Mouse (Mus musculus): ENCODE results near the gene Hspa4l. TPM values are rescaled to one million over a fixed set of nuclear protein-coding genes. Genes with fewer than 3 reads are reported as not detected.
"Not testable (repeated sequence)": the region's sequence is repeated elsewhere in the genome, so short reads cannot be mapped to it uniquely, and the experiment has no call there.

Gene Hspa4l
- total RNA-seq, 2 experiments from 2014 or later = 21.2 to 24.6 TPM

DNA sequence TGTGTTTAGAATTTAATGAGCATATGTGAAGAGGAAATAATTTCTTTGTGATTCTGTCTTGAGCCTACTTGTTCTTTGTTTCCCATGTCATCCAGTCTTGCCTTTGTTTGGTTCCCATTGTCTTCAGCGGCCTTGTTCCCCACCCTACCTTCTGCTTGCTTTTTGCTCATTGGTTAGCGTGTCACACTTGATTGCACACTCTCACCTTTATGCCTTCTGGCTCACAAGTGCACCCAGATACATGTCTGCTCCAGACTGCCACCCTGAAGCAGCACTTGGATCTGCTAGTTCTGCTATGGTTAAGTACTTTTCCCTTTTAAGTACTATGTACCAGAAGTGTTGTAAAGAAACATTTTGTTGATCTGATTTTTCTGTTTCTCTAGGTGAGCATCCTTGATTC, 65.6 kb downstream of the Hspa4l start:
- DNase-seq (ENCODE audit: low spot score in 2 of 2) = no peak

DNA sequence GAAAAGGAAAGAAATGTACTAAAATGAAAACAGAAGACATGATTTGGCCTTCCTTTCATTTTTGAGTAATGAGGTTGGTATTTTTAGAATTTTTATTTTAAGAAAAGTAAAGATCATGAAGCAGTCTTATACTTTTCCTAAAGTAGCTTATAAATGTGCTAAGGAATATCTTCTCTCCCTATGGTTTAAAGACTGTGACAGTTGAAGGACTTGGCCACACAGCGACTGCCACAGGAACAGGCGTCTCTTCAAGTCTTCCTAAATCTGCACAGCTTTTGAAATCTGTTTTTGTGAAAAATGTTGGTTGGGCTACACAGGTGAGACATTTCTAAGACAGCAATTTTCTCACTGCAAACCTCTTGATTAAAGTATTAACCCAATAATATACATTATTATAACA, 69.0 kb downstream of the Hspa4l start:
- DNase-seq (ENCODE audit: low spot score in 2 of 2) = no peak

- not testable (repeated sequence) for DNase-seq (ENCODE audit: low spot score in 2 of 2)
These were observed 101.2 kb downstream of the Hspa4l start for GRCm38 (mm10) chr3:40845521-40845920.

Other genes with a start within 250 kb of the Hspa4l start
- gene Intu, start 213.2 kb upstream of the Hspa4l start, total RNA-seq (2021) = 1 to 10 TPM; 3.1 to 3.5 TPM
- gene Slc25a31, start 35.6 kb upstream of the Hspa4l start, total RNA-seq (2021) = under 1 TPM in 1 of 2 experiments, not detected in 1; 0.14 TPM
- gene Plk4, start 55.5 kb downstream of the Hspa4l start, total RNA-seq (2021) = 10 to 100 TPM; 17.1 to 23.8 TPM
- gene Mfsd8, start 102.4 kb downstream of the Hspa4l start, total RNA-seq (2021) = 10 to 100 TPM; 17.7 to 18.6 TPM
- gene Abhd18, start 102.5 kb downstream of the Hspa4l start, total RNA-seq (2021) = 10 to 100 TPM in 1 of 2 experiments, 1 to 10 TPM in 1; 9.8 to 10.4 TPM
- gene 1700034I23Rik, start 158.0 kb downstream of the Hspa4l start, total RNA-seq (2021) = not detected
- 10 to 100 TPM; 21.0 to 23.1 TPM for gene Larp1b, start 205.3 kb downstream of the Hspa4l start, total RNA-seq (2021)

Measured in adrenal gland, postnatal 4 days (tissue).